Mouse (Mus musculus) kidney, embryonic 14.5 days (tissue): ENCODE data around the gene Ghrh. TPM values are rescaled to one million over a fixed set of nuclear protein-coding genes. Genes with fewer than 3 reads are reported as not detected.
"Not testable (repeated sequence)": the region's sequence is repeated elsewhere in the genome, so short reads cannot be mapped to it uniquely, and the experiment has no call there.

Source experiments
- ATAC-seq: fragments of 200-750 bp; cut with Nextera tagmentation; 2 replicates; pipeline ENCODE4 v1.8.0; 2017; ENCODE audit warnings: moderate number of reproducible peaks, mild to moderate bottlenecking, moderate TSS enrichment, moderate library complexity; ENCODE audit not compliant: low FRiP score, low TSS enrichment
- H3K27ac ChIP-seq: fragments of 300-500 bp; sonication (generic); 2 replicates; pipeline ENCODE4 v1.5.1; 2014; ENCODE audit warnings: low read depth, mild to moderate bottlenecking, low read length, moderate library complexity, mixed read lengths
- H3K27me3 ChIP-seq: fragments of 300-500 bp; sonication (generic); 2 replicates; pipeline ENCODE4 v1.6.1; 2014; ENCODE audit warnings: mild to moderate bottlenecking, low read length; ENCODE audit not compliant: control insufficient read depth, insufficient read depth
- H3K36me3 ChIP-seq: fragments of 300-500 bp; sonication (generic); 2 replicates; pipeline ENCODE4 v1.6.1; 2014; ENCODE audit warnings: low read length, mixed read lengths; ENCODE audit not compliant: control insufficient read depth, insufficient read depth
- H3K4me1 ChIP-seq: fragments of 300-500 bp; sonication (generic); 2 replicates; pipeline ENCODE4 v1.6.1; 2014; ENCODE audit warnings: low read length, mixed read lengths; ENCODE audit not compliant: control insufficient read depth, insufficient read depth
- H3K4me2 ChIP-seq: fragments of 300-500 bp; sonication (generic); replicated peaks from 2 replicates; pipeline ENCODE4 v1.6.1; 2014; ENCODE audit warnings: low read depth, mild to moderate bottlenecking, low read length
- H3K4me3 ChIP-seq: fragments of 300-500 bp; sonication (generic); 2 replicates; pipeline ENCODE4 v1.5.1; 2014; ENCODE audit warnings: mild to moderate bottlenecking, low read length
- H3K9ac ChIP-seq: fragments of 300-500 bp; sonication (generic); 2 replicates; pipeline ENCODE4 v1.6.1; 2014; ENCODE audit warnings: low read depth, mild to moderate bottlenecking, low read length, moderate library complexity
- H3K9me3 ChIP-seq: fragments of 300-500 bp; sonication (generic); 2 replicates; pipeline ENCODE4 v1.6.1; 2016; ENCODE audit warnings: low read length; ENCODE audit not compliant: control insufficient read depth
- WGBS: fragments of 180-500 bp; shearing (Covaris S2); extraction: QIAGEN DNeasy Blood & Tissue Kit; methylation state at CpG from one replicate; pipeline ENCODE4 v1.1.7; 2014; 5-methylcytosine and 5-hydroxymethylcytosine counted together
- polyA plus RNA-seq: library from polyadenylated mRNA; unstranded; fragments of >200 nt; fragmentation: Nextera tagmentation; extraction: Ambion mirVana; gene quantifications from 2 replicates; pipeline ENCODE4 v1.2.1, GENCODE M21; 2014

The Ghrh gene
- not detected in 2 replicates for polyA plus RNA-seq

DNA sequence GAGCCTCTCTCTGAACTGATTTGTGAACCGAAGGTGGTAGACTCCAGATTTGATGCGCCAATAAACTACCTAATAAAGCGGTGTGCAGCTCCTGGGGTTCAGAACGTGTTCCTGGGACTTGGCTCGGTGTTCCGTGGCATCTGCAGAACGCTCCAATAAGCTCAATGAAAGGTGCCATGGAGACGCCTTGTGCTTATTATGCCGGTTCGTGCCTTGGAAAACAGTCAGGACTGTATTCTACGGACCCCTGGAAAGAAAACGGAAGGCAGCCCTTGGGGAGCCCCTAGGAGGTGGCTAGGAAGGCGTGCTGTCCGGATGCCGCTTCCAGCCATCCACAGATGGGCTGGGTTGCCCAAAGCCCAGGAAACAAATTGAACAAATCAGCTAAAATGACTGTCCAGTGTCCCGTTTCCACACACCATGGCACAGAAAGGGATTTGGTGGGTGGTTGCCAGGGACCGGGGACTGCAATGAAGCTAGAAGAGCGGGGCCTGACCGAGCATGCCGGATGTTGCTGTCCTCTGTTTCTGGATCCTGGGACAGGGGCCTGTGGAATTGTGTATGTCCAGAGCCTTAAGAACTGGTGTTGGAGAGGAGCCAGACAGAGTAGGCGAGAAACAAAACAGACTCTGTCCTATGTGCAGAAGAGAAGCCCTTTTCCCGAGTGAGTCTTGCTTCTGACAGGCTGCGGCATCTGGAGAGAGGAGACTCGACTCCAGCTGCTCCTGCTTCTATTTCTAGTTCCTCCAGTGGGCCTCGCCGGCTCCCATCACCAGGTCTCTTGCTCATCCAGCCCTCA lies at the start of gene Ghrh:
TSS of gene Ghrh (minus strand) at position 146 of the 799 bp plus-strand sequence.
- 75% methylated on average over 26 of the region's 26 CpGs for WGBS
- H3K4me2 ChIP-seq, result no peak within 1 kb of the TSS
- no peaks in the 10 kb centered on the region for H3K36me3 ChIP-seq
- H3K27me3 ChIP-seq, result no peaks in the 10 kb centered on the region
- no peaks in the 10 kb centered on the region for H3K4me1 ChIP-seq
- no peaks in the 10 kb centered on the region for H3K9me3 ChIP-seq
- H3K4me3 ChIP-seq, result no peak within 1 kb of the TSS
- H3K27ac ChIP-seq, result no peak within 1 kb of the TSS
- no peak within 1 kb of the TSS for H3K9ac ChIP-seq
- ATAC-seq, result no peak

DNA sequence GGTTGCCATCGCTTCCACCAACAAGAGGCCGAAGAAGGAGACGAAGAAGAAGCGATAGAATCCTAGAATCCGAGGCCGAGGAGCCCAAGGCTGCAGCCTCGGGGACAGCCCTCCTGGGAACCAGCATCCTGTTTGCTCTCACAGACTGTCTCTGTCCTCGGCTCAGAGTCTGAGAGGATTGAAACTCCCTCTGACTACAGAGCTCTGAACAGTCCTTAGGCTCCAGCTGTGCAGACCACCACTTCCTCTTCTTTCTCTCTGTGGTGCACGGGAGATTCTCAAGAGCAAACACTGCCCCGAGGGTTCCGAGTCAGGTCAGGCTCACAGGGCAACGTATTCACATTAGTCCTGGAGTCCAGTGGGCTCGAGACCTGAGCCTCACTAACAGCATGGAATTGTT lies 48.7 kb upstream of the Ghrh start:
- H3K27ac ChIP-seq, result no peak overlapping the region
- ATAC-seq, result no peak

DNA sequence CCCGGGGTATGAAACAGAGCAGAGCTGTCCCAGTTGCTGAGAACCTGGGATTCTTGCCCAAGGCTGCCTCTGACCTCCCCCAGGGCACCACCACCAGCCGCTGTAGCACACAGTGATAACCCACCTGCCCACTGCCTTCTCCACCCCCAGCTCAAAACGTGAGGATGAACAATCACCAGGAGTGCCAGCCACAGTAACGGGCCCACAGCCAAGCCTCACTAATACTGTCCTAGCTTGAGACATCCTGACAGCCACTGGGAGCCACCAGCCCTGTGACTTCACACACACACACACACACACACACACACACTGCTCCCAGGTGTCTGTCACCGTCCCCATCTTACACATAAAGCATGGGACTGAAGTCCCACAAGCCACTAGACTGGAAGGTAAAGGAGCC lies 48.1 kb upstream of the Ghrh start:
- Histone ChIP-seq H3K4me1 (no peaks in the 10 kb centered on the region), H3K4me2 (no peak overlapping the region), H3K9ac (no peak overlapping the region), H3K36me3 (peaks cover 21% of the 10 kb centered on the region; the same call in 1 of the 2 replicates), H3K9me3 (0 out of 2 replicates have a peak, but pooled peaks cover 3% of the 10 kb centered on the region), H3K4me3 (no peak overlapping the region), H3K27me3 (no peaks in the 10 kb centered on the region), H3K27ac (no peak overlapping the region)
- WGBS, result 66% methylated on average over 5 of the region's 5 CpGs
- no peak for ATAC-seq

More for the DNA sequence above, 48.7 kb upstream of the Ghrh start:
- 0 out of 2 replicates have a peak, but pooled peaks cover 3% of the 10 kb centered on the region for H3K9me3 ChIP-seq
- no peaks in the 10 kb centered on the region for H3K27me3 ChIP-seq
- H3K4me2 ChIP-seq, result no peak overlapping the region
- H3K36me3 ChIP-seq, result peaks cover 20% of the 10 kb centered on the region; the same call in 1 of the 2 replicates
- WGBS, result 57% methylated on average over 13 of the region's 13 CpGs
- H3K4me1 ChIP-seq, result no peaks in the 10 kb centered on the region
- no peak overlapping the region for H3K4me3 ChIP-seq
- H3K9ac ChIP-seq, result no peak overlapping the region

DNA sequence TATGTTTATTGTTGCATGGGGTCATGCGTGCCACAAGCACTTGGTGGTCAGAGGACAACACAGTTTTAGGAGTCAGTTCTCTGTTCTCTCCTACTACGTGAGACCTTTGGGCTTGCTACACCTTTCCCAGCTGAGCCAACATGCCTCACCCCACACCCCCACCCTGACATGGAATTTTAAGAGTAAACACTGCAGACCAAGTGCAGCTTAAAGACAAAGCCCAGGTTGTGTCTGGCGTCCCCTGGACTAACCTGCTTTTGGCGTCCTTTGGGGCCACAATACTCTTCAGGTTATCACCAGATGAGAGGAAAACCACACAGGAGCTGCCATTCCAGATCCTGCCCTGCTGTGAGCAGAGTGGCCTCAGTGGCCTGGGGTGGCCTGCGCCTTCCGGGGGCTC lies 47.6 kb upstream of the Ghrh start:
- no peak overlapping the region for H3K4me3 ChIP-seq
- no peak overlapping the region for H3K4me2 ChIP-seq
- H3K36me3 ChIP-seq, result peaks cover 23% of the 10 kb centered on the region; the same call in 1 of the 2 replicates
- H3K27ac ChIP-seq, result no peak overlapping the region
- no peak overlapping the region for H3K9ac ChIP-seq
- WGBS, result 76% methylated on average over 6 of the region's 6 CpGs
- H3K9me3 ChIP-seq, result 0 out of 2 replicates have a peak, but pooled peaks cover 3% of the 10 kb centered on the region
- no peaks in the 10 kb centered on the region for H3K27me3 ChIP-seq
- H3K4me1 ChIP-seq, result no peaks in the 10 kb centered on the region
- ATAC-seq, result no peak

DNA sequence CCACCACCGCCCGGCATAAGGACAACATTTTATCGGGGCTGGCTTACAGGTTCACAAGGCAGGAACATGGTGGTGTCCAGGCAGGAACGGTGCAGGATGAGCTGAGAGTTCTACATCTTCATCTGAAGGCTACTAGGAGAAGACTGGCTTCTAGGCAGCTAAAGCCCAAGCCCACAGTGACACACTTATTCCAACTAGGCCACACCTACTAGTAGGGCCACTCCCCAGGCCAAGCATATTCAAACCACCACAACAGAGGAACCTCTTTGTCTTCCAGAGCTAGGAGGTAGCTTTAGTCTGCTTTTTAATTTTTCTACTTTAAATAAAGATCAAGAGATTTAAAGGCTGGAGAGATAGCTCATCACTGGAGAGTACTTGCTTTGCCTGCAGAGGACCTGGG lies 46.2 kb upstream of the Ghrh start:
- ATAC-seq, result no peak
- H3K4me1 ChIP-seq, result no peaks in the 10 kb centered on the region
- H3K27ac ChIP-seq, result no peak overlapping the region
- 0 out of 2 replicates have a peak, but pooled peaks cover 3% of the 10 kb centered on the region for H3K9me3 ChIP-seq
- H3K9ac ChIP-seq, result no peak overlapping the region
- no peaks in the 10 kb centered on the region for H3K27me3 ChIP-seq
- no peak overlapping the region for H3K4me3 ChIP-seq
- WGBS, result 98% methylated on average over 4 of the region's 4 CpGs
- no peak overlapping the region for H3K4me2 ChIP-seq
- peaks cover 23% of the 10 kb centered on the region; the same call in 1 of the 2 replicates for H3K36me3 ChIP-seq

DNA sequence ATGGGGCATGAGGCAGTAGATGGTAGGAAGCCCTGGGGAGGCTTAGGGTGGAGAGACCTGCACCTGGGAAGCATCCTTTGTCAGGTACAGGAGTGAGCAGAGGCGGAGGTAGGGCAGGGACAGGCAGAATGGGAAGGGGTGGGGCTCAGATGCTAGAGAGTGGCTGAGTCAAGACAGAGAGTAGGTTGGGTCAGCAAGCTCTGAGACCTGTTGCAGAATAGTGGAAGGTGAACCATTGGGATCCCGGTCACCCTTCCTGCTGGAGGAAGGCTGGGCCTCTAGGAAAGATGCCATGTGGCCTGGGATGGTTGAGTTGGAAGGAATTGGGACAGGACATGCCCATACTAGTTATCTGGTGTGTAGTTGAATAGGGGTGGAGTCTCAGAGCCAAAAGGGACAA lies 45.0 kb upstream of the Ghrh start:
- Histone ChIP-seq H3K9ac (no peak overlapping the region), H3K27me3 (no peaks in the 10 kb centered on the region), H3K4me3 (no peak overlapping the region), H3K36me3 (peaks cover 19% of the 10 kb centered on the region; the same call in 1 of the 2 replicates), H3K4me1 (no peaks in the 10 kb centered on the region), H3K27ac (no peak overlapping the region), H3K9me3 (no peaks in the 10 kb centered on the region), H3K4me2 (no peak overlapping the region)
- no peak for ATAC-seq
- 97% methylated on average over 2 of the region's 2 CpGs for WGBS

DNA sequence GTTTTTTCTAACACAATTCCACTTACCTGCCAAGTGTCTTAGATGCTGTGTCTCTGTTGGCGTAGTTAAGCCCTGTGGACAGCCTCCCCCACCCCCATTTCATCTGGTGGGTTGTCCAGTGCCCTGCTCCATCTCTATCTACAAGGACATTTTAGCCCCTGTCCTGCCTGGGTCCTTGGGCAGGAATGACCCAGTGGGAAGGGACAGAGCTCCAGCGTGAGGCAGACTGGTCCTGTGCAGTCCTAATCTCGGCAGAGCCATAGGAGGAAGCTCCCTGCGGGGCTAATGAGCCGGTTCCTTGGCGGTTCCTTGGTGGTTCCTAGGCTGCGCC lies 42.2 kb upstream of the Ghrh start:
- Histone ChIP-seq H3K27me3 (no peaks in the 10 kb centered on the region), H3K9ac (no peak overlapping the region), H3K4me3 (no peak overlapping the region), H3K4me2 (no peak overlapping the region), H3K4me1 (no peaks in the 10 kb centered on the region), H3K36me3 (peaks cover 21% of the 10 kb centered on the region), H3K9me3 (no peaks in the 10 kb centered on the region), H3K27ac (no peak overlapping the region)
- ATAC-seq, result no peak
- 85% methylated on average over 7 of the region's 7 CpGs for WGBS

DNA sequence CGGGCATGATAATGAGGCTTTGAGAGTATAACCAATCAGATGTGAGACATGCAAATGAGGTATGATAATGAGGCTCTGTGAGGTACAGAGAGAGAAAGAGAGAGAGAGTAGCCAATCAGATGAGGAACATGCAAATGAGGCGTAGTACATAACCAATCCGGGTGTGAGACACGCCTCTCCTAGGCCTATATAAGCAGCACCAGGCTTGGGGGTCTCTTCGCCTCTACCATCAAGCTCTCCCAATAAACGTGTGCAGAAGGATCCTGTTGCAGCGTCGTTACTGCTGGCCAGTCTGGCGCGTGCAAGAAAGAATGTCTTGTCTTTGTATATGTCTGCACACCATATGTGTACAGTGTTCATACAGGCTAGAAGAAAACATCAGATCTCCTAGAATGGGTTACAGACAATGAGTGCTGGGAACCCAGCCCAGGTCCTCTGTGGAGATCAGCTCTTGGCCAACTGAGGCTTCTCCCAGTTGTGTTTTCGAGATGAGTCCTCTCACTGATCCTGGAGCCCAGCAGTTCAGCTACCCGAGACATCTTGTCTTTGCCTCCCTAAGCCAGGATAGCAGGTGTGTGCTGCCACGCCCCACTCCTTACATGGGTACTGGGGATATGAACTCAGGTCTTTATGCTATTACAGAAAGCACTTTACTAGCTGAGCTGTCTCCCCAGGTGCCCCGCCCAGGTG lies 41.7 kb upstream of the Ghrh start:
- not testable (repeated sequence) for H3K9me3 ChIP-seq, H3K9ac ChIP-seq

DNA sequence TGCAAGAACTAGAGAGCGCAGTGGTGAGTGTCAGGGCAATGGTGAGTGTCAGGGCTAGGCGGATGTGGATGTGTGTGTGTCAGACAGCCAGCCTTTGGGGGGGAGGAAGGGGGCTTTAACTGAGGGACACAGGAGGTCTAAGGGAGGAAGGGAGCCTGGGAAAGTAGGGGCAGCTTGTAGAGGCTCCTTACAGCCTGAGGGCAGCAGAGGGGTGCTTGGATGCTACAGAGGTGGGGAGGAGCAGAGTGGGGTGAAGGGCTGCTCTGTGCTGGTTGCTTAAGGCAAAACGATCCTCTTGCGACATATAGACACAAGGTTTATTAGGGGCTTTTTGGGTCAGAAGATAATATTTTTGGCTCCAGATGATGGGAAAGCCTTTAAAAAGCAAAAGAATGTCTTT lies 37.5 kb upstream of the Ghrh start:
- H3K4me1 ChIP-seq, result peaks cover 8% of the 10 kb centered on the region; the same call in 1 of the 2 replicates
- H3K4me3 ChIP-seq, result no peak overlapping the region
- no peak for ATAC-seq
- no peak overlapping the region for H3K9ac ChIP-seq
- no peak overlapping the region for H3K4me2 ChIP-seq
- no peak overlapping the region for H3K27ac ChIP-seq
- H3K27me3 ChIP-seq, result no peaks in the 10 kb centered on the region
- no peaks in the 10 kb centered on the region for H3K9me3 ChIP-seq
- WGBS, result 78% methylated on average over 4 of the region's 4 CpGs
- peaks cover 22% of the 10 kb centered on the region for H3K36me3 ChIP-seq

More for the DNA sequence above, 41.7 kb upstream of the Ghrh start:
- not testable (repeated sequence) for H3K27ac ChIP-seq, H3K4me1 ChIP-seq, ATAC-seq, H3K4me3 ChIP-seq, H3K27me3 ChIP-seq, H3K4me2 ChIP-seq
- 92% methylated on average over 14 of the region's 14 CpGs for WGBS
- H3K36me3 ChIP-seq, result peaks cover 21% of the 10 kb centered on the region
